Mouse (Mus musculus) central nervous system, embryonic 18 days (tissue): ENCODE data around the gene Pkhd1. TPM values are rescaled to one million over a fixed set of nuclear protein-coding genes. Genes with fewer than 3 reads are reported as not detected.

Experiments used
- polyA plus RNA-seq: library from polyadenylated mRNA; depleted of rRNA; stranded (reverse); fragments of >200 nt; gene quantifications from 2 replicates; pipeline ENCODE4 v1.2.3, GENCODE M21; 2012; rRNA removed

Gene Pkhd1
- polyA plus RNA-seq = 0.03 and 0.04 TPM in 2 replicates

DNA sequence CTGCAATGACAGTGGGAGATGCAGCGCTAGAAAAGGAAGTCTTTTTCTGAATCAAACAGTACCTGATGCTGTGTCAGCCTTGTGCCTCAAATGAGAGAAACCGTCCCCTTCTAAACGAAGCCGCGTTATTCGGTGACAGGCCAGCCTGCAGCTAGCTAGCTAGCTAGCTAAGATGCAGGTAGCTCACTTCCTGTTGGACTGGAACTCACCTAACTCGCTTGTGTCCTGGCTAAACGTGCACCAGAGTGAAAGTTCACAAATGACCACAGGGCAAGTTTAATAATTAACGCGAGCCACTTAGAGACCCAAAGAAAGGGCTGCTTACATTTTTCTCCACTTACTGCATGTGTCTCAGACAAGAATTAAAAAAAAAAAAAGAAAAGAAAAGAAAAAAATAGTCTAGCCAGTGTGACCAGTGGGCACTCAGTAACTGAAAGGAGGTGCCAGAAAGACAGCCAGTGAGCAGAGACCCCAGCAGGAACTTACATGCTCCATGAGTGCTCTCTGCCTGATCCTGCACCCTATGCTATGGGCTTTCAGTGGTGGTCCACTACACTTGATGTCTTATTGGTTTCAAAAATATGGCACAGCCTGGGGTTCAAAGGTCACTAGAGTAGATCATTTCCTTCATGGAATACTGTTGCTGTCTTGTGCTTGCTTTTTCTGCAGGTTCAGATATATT is at the start of gene Pkhd1:
Gene Pkhd1, minus strand, starts transcription at position 216 of the 682 bp plus-strand sequence.

Other genes starting within 250 kb of the Pkhd1 start
- gene Il17a, start 112.8 kb upstream of the Pkhd1 start, polyA plus RNA-seq = not detected in 2 replicates
- 0.16 and 0.32 TPM in 2 replicates for gene Il17f, start 172.6 kb upstream of the Pkhd1 start, polyA plus RNA-seq
- gene Mcm3, start 202.2 kb upstream of the Pkhd1 start, polyA plus RNA-seq = 10.2 and 11.5 TPM in 2 replicates